ENCODE assay signal across 9 mouse cellular contexts in genomic region chr5:30797482-30797881, GRCm38 (mm10). TPM values are rescaled to one million over a fixed set of nuclear protein-coding genes. Genes with fewer than 3 reads are reported as not detected.
DNase-seq lines count a peak whose midpoint lies in the region; ATAC-seq and TF ChIP-seq lines count a peak whose summit lies in the region.
"Had no signal": no experiment of that assay in that cellular context is flagged by ENCODE, and none has a peak within 500 bp of the region (broad histone marks: within the 10 kb centered on the region; RNA-seq: fewer than 3 reads in every experiment).

No protein-coding gene starts in this region.

- peaks cover 13% of the 10 kb centered on the region; the same call in 1 of the 2 replicates for H3K27me3 ChIP-seq in E14TG2a.4 (ENCODE audit: insufficient read depth, low read length)
- H3K27me3 ChIP-seq in forebrain, embryonic 16.5 days (replicated peaks; ENCODE audit: control insufficient read depth, insufficient read depth, low read length) = no peaks in the 10 kb centered on the region

- no peak overlapping the region for H3K9ac ChIP-seq in forebrain, embryonic 16.5 days (replicated peaks; ENCODE audit: low read depth, low read length)

- 47% methylated on average over 7 of the region's 7 CpGs for WGBS in forebrain, embryonic 16.5 days

- peaks cover 25% of the 10 kb centered on the region for H3K4me1 ChIP-seq in E14TG2a.4 (replicated peaks; ENCODE audit: low read depth, low read length)
- peaks cover 4% of the 10 kb centered on the region; the same call in 1 of the 2 replicates for H3K4me1 ChIP-seq in forebrain, embryonic 16.5 days (replicated peaks; ENCODE audit: control insufficient read depth, insufficient read depth, low read length)

- no peaks in the 10 kb centered on the region for H3K9me3 ChIP-seq in E14TG2a.4 (ENCODE audit: low read length)
- H3K9me3 ChIP-seq in forebrain, embryonic 16.5 days (ENCODE audit: control insufficient read depth, low read length) = no peaks in the 10 kb centered on the region

- TF ChIP-seq CTCF in E14TG2a.4 (conservative IDR thresholded peaks at IDR 0.05; ENCODE audit: low read length) = no peak

- H3K4me3 ChIP-seq in E14TG2a.4 (replicated peaks; ENCODE audit: low read length) = 0 out of 2 replicates have a peak overlapping the region, but pooled peaks have one; percentile 10
- no peak overlapping the region for H3K4me3 ChIP-seq in forebrain, embryonic 16.5 days (replicated peaks; ENCODE audit: low read length)

- no peak overlapping the region for H3K27ac ChIP-seq in forebrain, embryonic 16.5 days (ENCODE audit: low read length)

- H3K36me3 ChIP-seq in E14TG2a.4 (ENCODE audit: insufficient read depth, low read length) = peaks cover 9% of the 10 kb centered on the region; the same call in 1 of the 2 replicates
- peaks cover 23% of the 10 kb centered on the region for H3K36me3 ChIP-seq in forebrain, embryonic 16.5 days (ENCODE audit: control insufficient read depth, insufficient read depth)

- peak; percentile 62 for ATAC-seq in forebrain, embryonic 16.5 days
- peak; percentile 92 for ATAC-seq in megakaryocyte-erythroid progenitor cell, adult 5-6 weeks (replicated peaks; ENCODE audit: low FRiP score, low TSS enrichment, poor library complexity, severe bottlenecking)

- no peak overlapping the region for H3K4me2 ChIP-seq in forebrain, embryonic 16.5 days (ENCODE audit: low read length)

- DNase-seq in ZHBTc4 (ENCODE audit: low read depth, low spot score) = peak; percentile 43
- no peak for DNase-seq in urinary bladder, adult 2 months (ENCODE audit: low spot score)
- DNase-seq in gastrocnemius, adult 18-20 months (ENCODE audit: low spot score) = no peak
- no peak for DNase-seq in thymus, postnatal 0 days (ENCODE audit: low spot score)
- DNase-seq: layer of hippocampus, adult 9-11 months; right cerebral cortex, postnatal 14 days had no signal

RNA-seq across cellular contexts. Expression of gene Mapre3, which starts 17.0 kb away (rescaled TPM):
- 98.6 and 118 TPM in 2 replicates for polyA plus RNA-seq in forebrain, embryonic 16.5 days (2015; fragmentation: Nextera tagmentation; extraction: Ambion mirVana)
- total RNA-seq in megakaryocyte-erythroid progenitor cell, adult 5-6 weeks (2014; fragmentation: Nextera tagmentation) = 0.25 TPM in 1 of 2 replicates, not detected in the other
- total RNA-seq in megakaryocyte-erythroid progenitor cell, adult 5-6 weeks (2017) = not detected in 2 replicates
- 51.9 and 59.3 TPM in 2 replicates for polyA plus RNA-seq in urinary bladder, adult 2 months (2012; rRNA removed)
- total RNA-seq in gastrocnemius, adult 18-20 months (2021) = 10 to 100 TPM; 90.8 to 91.0 TPM
- polyA plus RNA-seq in thymus, postnatal 0 days (2015; fragmentation: Nextera tagmentation; extraction: Ambion mirVana) = 3.4 and 3.8 TPM in 2 replicates

Comparison
In these comparisons a context has a peak if more than half of its experiments do, and no peak if none do; other contexts are left out.
1. RNA of gene Mapre3, which starts 17.0 kb away (polyA plus RNA-seq): 98.6 to 118 TPM in forebrain, embryonic 16.5 days and 51.9 to 59.3 TPM in urinary bladder, adult 2 months; 3.4 to 3.8 TPM in thymus, postnatal 0 days; every median in the first group is over 10 times any median in the second.